Mouse (Mus musculus) testis, adult 2 months (tissue): ENCODE measurements around the gene Stk10.

ENCODE experiments used
- CTCF ChIP-seq: fragments of 200-500 bp; IDR thresholded peaks from 2 replicates; pipeline ENCODE4 v1.5.1; 2012; ENCODE audit warnings: low read depth, mild to moderate bottlenecking, inconsistent platforms, low read length, moderate library complexity; ENCODE audit not compliant: control insufficient read depth, insufficient read depth, insufficient replicate concordance
- POLR2A ChIP-seq: fragments of 200-500 bp; IDR thresholded peaks from 2 replicates; pipeline ENCODE4 v1.6.1; 2012; ENCODE audit warnings: low read depth, mild to moderate bottlenecking, inconsistent platforms, low read length, moderate library complexity; ENCODE audit not compliant: control insufficient read depth

- TF ChIP-seq POLR2A = no peak
- no peak for TF ChIP-seq CTCF
Measured at GRCm38 (mm10) chr11:32638521-32639255, 105.6 kb downstream of the Stk10 start.
